Mouse (Mus musculus): ENCODE data around the gene Plekhm2. TPM values are rescaled to one million over a fixed set of nuclear protein-coding genes. Genes with fewer than 3 reads are reported as not detected.

Gene Plekhm2
- total and polyA plus RNA-seq, 3 experiments = 6.5 to 15.4 TPM; not detected in 1

GRCm38 (mm10) chr4:141583919-141584318 lies 80.8 kb downstream of the Plekhm2 start:
- DNase-seq (ENCODE audit: low read depth, low spot score) = no peak
- peaks cover 0 to 5% of the 10 kb centered on the region in 2 experiments; a peak in 2 of 4 replicates for H3K36me3 ChIP-seq (ENCODE audit: control insufficient read depth in 1 of 2, insufficient read depth in 2 of 2, low read length in 2 of 2)

GRCm38 (mm10) chr4:141581051-141581450 lies 83.6 kb downstream of the Plekhm2 start:
- no peak overlapping the region for H3K9ac ChIP-seq (ENCODE audit: control insufficient read depth, low read depth, low read length, poor library complexity, severe bottlenecking)
- no peak overlapping the region for H3K27ac ChIP-seq (ENCODE audit: control insufficient read depth, low read depth, low read length)
- H3K36me3 ChIP-seq (ENCODE audit: control insufficient read depth in 1 of 2, insufficient read depth in 2 of 2, low read length in 2 of 2) = no peaks in the 10 kb centered on the region
- DNase-seq (ENCODE audit: low read depth, low spot score) = no peak
- H3K4me1 ChIP-seq (ENCODE audit: control insufficient read depth in 1 of 2, insufficient read depth in 2 of 2, low read length in 2 of 2) = peaks cover 0 to 11% of the 10 kb centered on the region in 2 experiments; a peak in 1 of 4 replicates
- no peaks in the 10 kb centered on the region for H3K27me3 ChIP-seq (ENCODE audit: control insufficient read depth in 1 of 2, insufficient read depth in 2 of 2, low read length in 2 of 2)
- H3K4me3 ChIP-seq (ENCODE audit: control insufficient read depth in 1 of 2, insufficient read depth in 1 of 2, low read depth in 2 of 2, low read length in 2 of 2) = no peak overlapping the region
- TF ChIP-seq NRF1 (IDR thresholded peaks at IDR 0.05; ENCODE audit: insufficient read depth, low read depth, low read length, poor library complexity, severe bottlenecking) = no peak
- no peak for TF ChIP-seq CHD1 (IDR thresholded peaks at IDR 0.05; ENCODE audit: low read depth, low read length)
- no peak for TF ChIP-seq USF1 (IDR thresholded peaks at IDR 0.05; ENCODE audit: low read depth, low read length)
- no peak for TF ChIP-seq MYC (IDR thresholded peaks at IDR 0.05; ENCODE audit: low read depth, low read length)
- no peak for TF ChIP-seq KAT2A (conservative IDR thresholded peaks at IDR 0.05; ENCODE audit: low read depth, low read length)
- no peak for TF ChIP-seq ZNF384 (IDR thresholded peaks at IDR 0.05; ENCODE audit: low read depth, low read length)
- TF ChIP-seq RCOR1 (IDR thresholded peaks at IDR 0.05; ENCODE audit: low read depth, low read length) = no peak
- TF ChIP-seq ZMIZ1 (IDR thresholded peaks at IDR 0.05; ENCODE audit: low read depth, low read length) = no peak
- TF ChIP-seq MYB (IDR thresholded peaks at IDR 0.05; ENCODE audit: low read depth, low read length) = no peak
- no peak for TF ChIP-seq SMC3 (IDR thresholded peaks at IDR 0.05; ENCODE audit: low read depth, low read length)
- no peaks in the 10 kb centered on the region for H3K9me3 ChIP-seq (replicated peaks; ENCODE audit: insufficient read depth, low read length)
- no peaks in the 10 kb centered on the region for H3K79me2 ChIP-seq (ENCODE audit: control insufficient read depth, insufficient read depth, low read length, poor library complexity)

More at GRCm38 (mm10) chr4:141583919-141584318, 80.8 kb downstream of the Plekhm2 start:
- Histone ChIP-seq H3K4me1 (ENCODE audit: control insufficient read depth in 1 of 2, insufficient read depth in 2 of 2, low read length in 2 of 2) (peaks cover 2 to 13% of the 10 kb centered on the region in 2 experiments; a peak in 2 of 4 replicates), H3K4me3 (ENCODE audit: control insufficient read depth in 1 of 2, insufficient read depth in 1 of 2, low read depth in 2 of 2, low read length in 2 of 2) (no peak overlapping the region), H3K9ac (ENCODE audit: control insufficient read depth, low read depth, low read length, poor library complexity, severe bottlenecking) (no peak overlapping the region), H3K27ac (ENCODE audit: control insufficient read depth, low read depth, low read length) (no peak overlapping the region), H3K79me2 (ENCODE audit: control insufficient read depth, insufficient read depth, low read length, poor library complexity) (no peaks in the 10 kb centered on the region), H3K27me3 (ENCODE audit: control insufficient read depth in 1 of 2, insufficient read depth in 2 of 2, low read length in 2 of 2) (no peaks in the 10 kb centered on the region), H3K9me3 (replicated peaks; ENCODE audit: insufficient read depth, low read length) (no peaks in the 10 kb centered on the region)
- no peak for TF ChIP-seq ELF1 (IDR thresholded peaks at IDR 0.05; ENCODE audit: low read depth, low read length)
- no peak for TF ChIP-seq SIN3A (IDR thresholded peaks at IDR 0.05; ENCODE audit: low read length)
- no peak for TF ChIP-seq NELFE (IDR thresholded peaks at IDR 0.05; ENCODE audit: low read depth, low read length)
- no peak for TF ChIP-seq E2F4 (IDR thresholded peaks at IDR 0.05; ENCODE audit: borderline replicate concordance, low read depth, low read length)
- no peak for TF ChIP-seq NRF1 (IDR thresholded peaks at IDR 0.05; ENCODE audit: insufficient read depth, low read depth, low read length, poor library complexity, severe bottlenecking)
- TF ChIP-seq KAT2A (conservative IDR thresholded peaks at IDR 0.05; ENCODE audit: low read depth, low read length) = no peak
- no peak for TF ChIP-seq HCFC1 (IDR thresholded peaks at IDR 0.05; ENCODE audit: low read depth, low read length)
- TF ChIP-seq ZMIZ1 (IDR thresholded peaks at IDR 0.05; ENCODE audit: low read depth, low read length) = no peak
- TF ChIP-seq RAD21 (IDR thresholded peaks at IDR 0.05; ENCODE audit: low read depth, low read length) = no peak
- TF ChIP-seq TBP (IDR thresholded peaks at IDR 0.05; ENCODE audit: low read depth, low read length) = no peak
- TF ChIP-seq MAZ (IDR thresholded peaks at IDR 0.05; ENCODE audit: low read depth, low read length) = no peak

Data from MEL (cell line).